Mouse (Mus musculus) limb, embryonic 14.5 days (tissue): ENCODE data around the gene Ppy. TPM values are rescaled to one million over a fixed set of nuclear protein-coding genes. Genes with fewer than 3 reads are reported as not detected.

ENCODE experiments used
- ATAC-seq: fragments of 200-750 bp; cut with Nextera tagmentation; 2 replicates; pipeline ENCODE4 v1.8.0; 2017; ENCODE audit warnings: low read depth, moderate number of reproducible peaks, moderate TSS enrichment; ENCODE audit not compliant: low FRiP score
- DNase-seq: peaks from one replicate; pipeline ENCODE4 v3.0.0-alpha.2; 2015; ENCODE audit warnings: low spot score
- H3K27ac ChIP-seq: fragments of 300-500 bp; sonication (generic); replicated peaks from 2 replicates; pipeline ENCODE4 v1.5.1; 2014; ENCODE audit warnings: low read depth, mild to moderate bottlenecking, low read length, moderate library complexity, mixed read lengths
- H3K27me3 ChIP-seq: fragments of 300-500 bp; sonication (generic); 2 replicates; pipeline ENCODE4 v1.6.1; 2014; ENCODE audit warnings: low read length, mixed read lengths; ENCODE audit not compliant: control insufficient read depth, insufficient read depth
- H3K36me3 ChIP-seq: fragments of 300-500 bp; sonication (generic); 2 replicates; pipeline ENCODE4 v1.6.1; 2014; ENCODE audit warnings: mild to moderate bottlenecking, low read length, moderate library complexity, mixed read lengths; ENCODE audit not compliant: control insufficient read depth, insufficient read depth
- H3K4me1 ChIP-seq: fragments of 300-500 bp; sonication (generic); 2 replicates; pipeline ENCODE4 v1.6.1; 2014; ENCODE audit warnings: antibody characterized with exemption, low read length, mixed read lengths; ENCODE audit not compliant: control insufficient read depth, insufficient read depth
- H3K4me2 ChIP-seq: fragments of 300-500 bp; sonication (generic); replicated peaks from 2 replicates; pipeline ENCODE4 v1.6.1; 2014; ENCODE audit warnings: low read depth, mild to moderate bottlenecking, low read length, moderate library complexity; ENCODE audit not compliant: severe bottlenecking
- H3K4me3 ChIP-seq: fragments of 300-500 bp; sonication (generic); replicated peaks from 2 replicates; pipeline ENCODE4 v1.5.1; 2014; ENCODE audit warnings: low read length
- H3K9ac ChIP-seq: fragments of 300-500 bp; sonication (generic); 2 replicates; pipeline ENCODE4 v1.6.1; 2014; ENCODE audit warnings: mild to moderate bottlenecking, low read depth, low read length, moderate library complexity; ENCODE audit not compliant: severe bottlenecking
- H3K9me3 ChIP-seq: fragments of 300-500 bp; sonication (generic); 2 replicates; pipeline ENCODE4 v1.6.1; 2016; ENCODE audit warnings: low read length; ENCODE audit not compliant: control insufficient read depth
- POLR2A ChIP-seq: fragments of 200-500 bp; IDR thresholded peaks from 2 replicates; pipeline ENCODE4 v1.8.0; 2012; ENCODE audit warnings: inconsistent platforms, mild to moderate bottlenecking, moderate library complexity, borderline replicate concordance; ENCODE audit not compliant: insufficient read depth, insufficient read length; ENCODE audit errors: extremely low read depth
- WGBS: fragments of 180-500 bp; shearing (Covaris S2); extraction: QIAGEN DNeasy Blood & Tissue Kit; methylation state at CpG from one replicate; pipeline ENCODE4 v1.1.7; 2014; 5-methylcytosine and 5-hydroxymethylcytosine counted together
- polyA plus RNA-seq, 2 experiments: library from polyadenylated mRNA; depleted of rRNA in 1 of 2; stranded (reverse) in 1 of 2; unstranded in 1 of 2; fragments of >200 nt; fragmentation: Nextera tagmentation in 1 of 2; extraction: Ambion mirVana in 1 of 2; gene quantifications; 2 replicates each; pipeline versions ENCODE4 v1.2.1 to v1.2.3; 2012 to 2014

Gene Ppy
- polyA plus RNA-seq, 2 experiments, result not detected

DNA sequence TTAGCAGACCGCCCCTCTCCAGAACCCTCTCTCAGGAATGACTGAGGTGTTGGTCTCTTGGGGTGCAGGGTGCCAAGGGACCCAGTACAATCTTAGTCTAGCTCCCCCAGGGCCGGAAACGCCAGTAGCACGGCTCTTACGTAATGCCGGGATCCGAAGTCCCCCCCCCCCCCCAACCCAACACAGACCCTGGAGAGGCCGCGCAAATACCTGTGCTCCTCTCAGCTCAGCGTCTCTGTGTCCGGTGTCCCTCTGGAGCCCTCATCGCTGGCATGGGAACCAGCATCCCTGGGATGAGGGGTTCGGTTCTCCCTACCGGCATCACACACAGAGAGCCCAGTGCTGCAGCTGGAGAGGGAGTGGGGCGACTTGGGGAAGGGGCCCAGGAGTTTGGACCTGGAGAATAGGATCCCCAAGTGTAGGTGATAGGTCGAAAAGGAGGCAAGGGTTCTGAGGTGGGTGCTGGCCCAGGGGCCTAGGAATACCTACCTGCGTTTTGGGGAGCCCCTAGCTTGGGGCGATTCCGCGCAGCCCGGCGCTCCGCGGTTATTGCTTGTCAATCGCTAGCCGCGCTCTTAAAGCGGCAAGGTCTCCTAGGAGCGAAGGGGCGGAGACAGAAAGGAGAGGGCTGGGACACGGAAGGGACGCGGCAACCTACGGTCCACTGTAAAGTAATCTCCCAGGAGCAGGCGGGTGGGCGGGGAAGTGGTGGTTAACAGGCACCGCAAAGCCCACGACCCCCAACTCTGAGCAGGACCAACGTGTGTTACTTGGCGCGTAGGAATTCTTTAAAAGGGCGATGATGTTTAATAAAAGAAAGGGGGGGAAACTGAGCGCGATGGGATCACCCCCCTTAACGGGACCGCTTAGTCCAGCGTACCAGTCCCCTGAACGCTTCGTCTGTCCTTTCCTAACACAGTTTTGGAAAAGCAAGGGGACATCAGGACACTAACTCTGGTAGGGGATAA is 12.9 kb downstream of the Ppy start, which contains the start of gene Mpp2:
Mpp2 (minus strand) TSS at position 585 of the 968 bp plus-strand sequence.
- no peaks in the 10 kb centered on the region for H3K27me3 ChIP-seq
- peak within 1 kb of the TSS; percentile 91 for H3K4me2 ChIP-seq
- H3K27ac ChIP-seq, result peak within 1 kb of the TSS; percentile 84
- no peaks in the 10 kb centered on the region for H3K9me3 ChIP-seq
- H3K9ac ChIP-seq, result peak within 1 kb of the TSS; percentile 62
- peak within 1 kb of the TSS; percentile 69 for H3K4me3 ChIP-seq
- peak; percentile 72 for ATAC-seq
- H3K36me3 ChIP-seq, result no peaks in the 10 kb centered on the region
- WGBS, result under 1% methylated on average over 46 of the region's 49 CpGs
- TF ChIP-seq POLR2A, result 0 out of 2 replicates have a peak, but pooled peaks have one; percentile 11
- peaks cover 13% of the 10 kb centered on the region; the same call in 1 of the 2 replicates for H3K4me1 ChIP-seq
- peak; percentile 78 for DNase-seq

DNA sequence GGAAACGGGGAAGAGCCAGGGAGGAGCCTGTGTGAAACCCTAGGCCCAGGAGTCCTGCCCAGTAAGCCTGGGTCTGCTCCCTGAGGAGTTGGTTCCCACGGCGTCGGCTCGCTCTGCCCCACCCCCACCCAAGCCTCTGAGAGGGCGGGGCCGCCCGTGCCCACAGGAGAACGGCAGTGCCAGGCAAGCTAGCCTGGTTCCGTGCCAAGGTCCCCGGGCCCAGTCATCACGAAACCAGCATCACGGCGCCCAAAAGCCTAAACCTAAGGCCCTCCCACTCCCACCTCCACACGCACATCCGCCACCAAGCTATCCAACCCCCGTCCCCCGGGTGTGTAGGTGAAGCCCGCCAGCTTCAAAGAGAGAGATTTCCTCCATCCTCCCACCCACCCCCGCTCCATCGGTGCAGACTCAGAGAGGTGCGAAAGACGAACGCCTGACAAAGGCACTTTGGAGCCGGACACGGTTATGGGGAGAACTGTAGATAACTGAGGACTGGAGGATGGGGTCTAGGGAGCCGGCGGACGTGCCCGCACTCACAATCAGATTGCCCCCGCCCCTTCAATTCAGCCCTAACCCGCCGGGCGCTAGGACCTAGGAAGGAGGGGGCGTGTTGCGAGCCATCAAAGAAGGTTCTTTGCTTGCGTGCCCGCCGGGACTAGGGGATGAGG is 13.9 kb downstream of the Ppy start:
- Histone ChIP-seq H3K4me3 (peak overlapping the region; percentile 69), H3K9me3 (no peaks in the 10 kb centered on the region), H3K27ac (peak overlapping the region; percentile 84), H3K4me2 (peak overlapping the region; percentile 91), H3K36me3 (no peaks in the 10 kb centered on the region), H3K9ac (peak overlapping the region; percentile 62), H3K27me3 (no peaks in the 10 kb centered on the region), H3K4me1 (peaks cover 18% of the 10 kb centered on the region)
- ATAC-seq (peak; percentile 78), DNase-seq (peak; percentile 90)
- 0% methylated on average over 37 of the region's 39 CpGs for WGBS
- no peak for TF ChIP-seq POLR2A

DNA sequence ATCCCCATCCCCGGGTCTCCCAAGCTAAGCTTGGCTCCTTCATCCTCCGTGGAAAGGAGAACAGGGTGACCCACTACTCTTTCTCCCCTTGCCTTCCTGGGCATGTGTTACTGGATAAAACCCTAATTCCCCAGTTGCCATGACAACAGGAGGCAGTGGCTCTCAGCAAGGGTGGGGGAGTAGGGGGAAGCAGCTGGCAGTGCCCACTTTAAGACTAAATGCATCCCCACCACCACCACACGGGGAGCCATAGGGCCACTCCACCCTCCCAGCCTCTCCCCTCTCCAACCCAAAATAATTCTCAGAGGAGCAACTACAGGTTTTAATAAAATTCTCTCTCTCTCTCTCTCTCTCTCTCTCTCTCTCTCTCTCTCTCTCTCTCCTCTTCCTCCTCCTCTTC is 14.8 kb downstream of the Ppy start:
- H3K4me2 ChIP-seq, result peak overlapping the region; percentile 91
- WGBS, result 16% methylated on average over 3 of the region's 3 CpGs
- peak overlapping the region; percentile 69 for H3K4me3 ChIP-seq
- H3K36me3 ChIP-seq, result no peaks in the 10 kb centered on the region
- H3K27ac ChIP-seq, result peak overlapping the region; percentile 35; the same call in 1 of the 2 replicates
- peak; percentile 59 for DNase-seq
- peaks cover 18% of the 10 kb centered on the region for H3K4me1 ChIP-seq
- no peak for TF ChIP-seq POLR2A
- H3K27me3 ChIP-seq, result no peaks in the 10 kb centered on the region
- ATAC-seq, result no peak
- H3K9me3 ChIP-seq, result no peaks in the 10 kb centered on the region
- H3K9ac ChIP-seq, result 0 out of 2 replicates have a peak overlapping the region, but pooled peaks have one; percentile 62

DNA sequence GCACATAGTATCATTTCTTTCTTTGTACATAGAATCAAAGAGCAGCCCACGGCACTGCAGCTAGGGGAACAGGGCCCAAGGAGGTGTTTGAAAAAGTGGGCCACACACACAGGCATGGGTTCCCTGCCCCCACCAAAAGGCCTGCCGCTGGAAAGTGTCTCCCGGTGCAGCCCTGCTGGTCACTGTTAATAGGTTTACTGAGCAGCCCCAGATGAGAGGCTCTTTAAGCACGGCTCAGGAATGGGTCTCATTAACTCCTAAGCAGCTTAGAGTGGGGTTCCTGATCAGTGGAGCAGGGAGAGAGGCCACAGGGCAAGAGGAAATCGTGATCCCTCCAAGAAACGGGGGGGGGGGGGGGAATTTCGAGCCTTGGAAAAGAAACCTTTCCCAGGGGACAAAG is 17.0 kb downstream of the Ppy start:
- WGBS, result 27% methylated on average over 7 of the region's 7 CpGs
- no peaks in the 10 kb centered on the region for H3K27me3 ChIP-seq
- H3K4me3 ChIP-seq, result no peak overlapping the region
- H3K9me3 ChIP-seq, result no peaks in the 10 kb centered on the region
- peaks cover 9% of the 10 kb centered on the region; the same call in 1 of the 2 replicates for H3K36me3 ChIP-seq
- no peak overlapping the region for H3K27ac ChIP-seq
- DNase-seq, result no peak
- H3K4me2 ChIP-seq, result no peak overlapping the region
- ATAC-seq, result no peak
- no peak overlapping the region for H3K9ac ChIP-seq
- H3K4me1 ChIP-seq, result peaks cover 12% of the 10 kb centered on the region
- TF ChIP-seq POLR2A, result no peak

DNA sequence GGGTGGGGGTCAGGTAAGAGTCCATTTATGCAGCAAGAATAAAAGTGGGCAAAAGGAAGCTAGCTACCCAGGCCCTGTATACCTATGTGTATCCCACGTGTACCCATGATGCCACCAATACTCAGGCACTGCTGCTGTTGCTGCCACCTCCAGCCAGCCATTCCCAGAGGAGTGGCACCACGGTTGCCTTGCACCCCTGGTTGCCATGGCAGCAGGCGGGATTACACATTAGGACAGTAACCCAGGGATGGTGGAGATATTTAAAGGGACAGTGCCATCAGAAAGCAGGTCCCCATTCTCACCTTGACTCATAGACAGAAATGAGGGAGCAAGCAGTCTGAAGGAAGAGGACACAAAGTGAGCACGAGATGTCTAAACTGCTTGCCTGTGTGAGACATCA is 17.9 kb downstream of the Ppy start:
- no peaks in the 10 kb centered on the region for H3K27me3 ChIP-seq
- DNase-seq (no peak), ATAC-seq (no peak)
- no peak overlapping the region for H3K9ac ChIP-seq
- H3K4me2 ChIP-seq, result no peak overlapping the region
- WGBS, result 59% methylated on average over 4 of the region's 4 CpGs
- peaks cover 16% of the 10 kb centered on the region for H3K36me3 ChIP-seq
- H3K27ac ChIP-seq, result no peak overlapping the region
- no peak overlapping the region for H3K4me3 ChIP-seq
- H3K4me1 ChIP-seq, result peaks cover 12% of the 10 kb centered on the region
- H3K9me3 ChIP-seq, result no peaks in the 10 kb centered on the region
- no peak for TF ChIP-seq POLR2A
